Mouse (Mus musculus): ENCODE data around the gene Clec10a.
"Not testable (repeated sequence)": the region's sequence is repeated elsewhere in the genome, so short reads cannot be mapped to it uniquely, and the experiment has no call there.

The Clec10a gene

GRCm38 (mm10) chr11:70155897-70156296 lies at the start of gene Clec10a:
Clec10a (plus strand) TSS chr11:70156197.
- not testable (repeated sequence) for DNase-seq (ENCODE audit: low read depth, low spot score)

DNA sequence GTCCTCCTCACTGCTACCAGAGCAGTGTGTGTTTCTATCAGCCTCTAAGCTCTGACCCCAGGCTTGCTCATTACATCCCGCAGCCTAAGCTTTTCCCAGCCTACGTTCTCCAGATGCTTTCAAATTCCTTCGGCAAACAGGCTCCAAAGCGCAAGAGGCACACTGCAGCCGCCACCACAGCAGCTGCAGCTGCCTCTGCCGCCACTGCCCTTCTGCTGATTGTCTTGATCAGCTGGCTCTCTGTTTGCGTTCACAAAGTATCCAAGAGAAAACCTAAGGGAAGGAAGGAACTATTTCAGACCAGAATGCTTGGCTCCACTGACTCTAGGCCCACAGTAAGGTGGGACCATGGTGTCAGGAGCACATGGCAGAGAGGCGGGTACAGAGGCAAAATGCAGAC lies 48.9 kb upstream of the Clec10a start:
- DNase-seq (ENCODE audit: low read depth, low spot score): no peak

GRCm38 (mm10) chr11:70110146-70110545 lies 45.9 kb upstream of the Clec10a start:
- DNase-seq (ENCODE audit: low read depth, low spot score): peak; percentile 21

- no peak for DNase-seq (ENCODE audit: low read depth, low spot score)
Measured at GRCm38 (mm10) chr11:70114562-70114961, 41.4 kb upstream of the Clec10a start.

GRCm38 (mm10) chr11:70115901-70116300 lies 40.1 kb upstream of the Clec10a start:
- no peak for DNase-seq (ENCODE audit: low read depth, low spot score)

GRCm38 (mm10) chr11:70129926-70130379 lies 26.0 kb upstream of the Clec10a start, which contains the start of gene Mgl2:
Mgl2 (plus strand) TSS chr11:70130329.
- DNase-seq (ENCODE audit: low read depth, low spot score): no peak

- DNase-seq (ENCODE audit: low read depth, low spot score): not testable (repeated sequence)
Measured at GRCm38 (mm10) chr11:70135001-70135400, 21.0 kb upstream of the Clec10a start.

GRCm38 (mm10) chr11:70135925-70136324 lies 20.1 kb upstream of the Clec10a start:
- DNase-seq (ENCODE audit: low read depth, low spot score): not testable (repeated sequence)

DNA sequence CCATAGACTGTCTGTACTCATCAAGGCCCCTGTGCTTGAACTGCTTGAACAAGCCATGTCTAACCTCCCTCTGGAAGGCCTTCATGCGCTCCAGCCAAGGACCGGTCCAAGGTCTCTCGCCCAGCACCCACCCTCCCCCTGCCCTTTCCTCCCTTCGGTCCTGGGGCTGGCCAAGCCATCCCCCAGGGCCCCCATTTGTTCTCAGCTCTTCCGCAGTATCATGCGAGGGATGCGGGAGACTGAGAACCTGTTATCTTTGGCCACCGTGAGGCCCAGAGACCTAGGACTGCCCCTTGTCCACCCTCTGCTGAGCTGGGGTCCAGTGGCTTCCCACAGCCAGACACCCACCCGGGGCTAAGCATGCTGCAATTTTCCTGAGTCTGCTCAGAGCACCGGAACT lies 16.8 kb upstream of the Clec10a start:
- no peak for DNase-seq (ENCODE audit: low read depth, low spot score)

GRCm38 (mm10) chr11:70151072-70151471 lies 4.9 kb upstream of the Clec10a start:
- no peak for DNase-seq (ENCODE audit: low read depth, low spot score)

GRCm38 (mm10) chr11:70162336-70162735 lies 6.3 kb downstream of the Clec10a start:
- no peak for DNase-seq (ENCODE audit: low read depth, low spot score)

DNA sequence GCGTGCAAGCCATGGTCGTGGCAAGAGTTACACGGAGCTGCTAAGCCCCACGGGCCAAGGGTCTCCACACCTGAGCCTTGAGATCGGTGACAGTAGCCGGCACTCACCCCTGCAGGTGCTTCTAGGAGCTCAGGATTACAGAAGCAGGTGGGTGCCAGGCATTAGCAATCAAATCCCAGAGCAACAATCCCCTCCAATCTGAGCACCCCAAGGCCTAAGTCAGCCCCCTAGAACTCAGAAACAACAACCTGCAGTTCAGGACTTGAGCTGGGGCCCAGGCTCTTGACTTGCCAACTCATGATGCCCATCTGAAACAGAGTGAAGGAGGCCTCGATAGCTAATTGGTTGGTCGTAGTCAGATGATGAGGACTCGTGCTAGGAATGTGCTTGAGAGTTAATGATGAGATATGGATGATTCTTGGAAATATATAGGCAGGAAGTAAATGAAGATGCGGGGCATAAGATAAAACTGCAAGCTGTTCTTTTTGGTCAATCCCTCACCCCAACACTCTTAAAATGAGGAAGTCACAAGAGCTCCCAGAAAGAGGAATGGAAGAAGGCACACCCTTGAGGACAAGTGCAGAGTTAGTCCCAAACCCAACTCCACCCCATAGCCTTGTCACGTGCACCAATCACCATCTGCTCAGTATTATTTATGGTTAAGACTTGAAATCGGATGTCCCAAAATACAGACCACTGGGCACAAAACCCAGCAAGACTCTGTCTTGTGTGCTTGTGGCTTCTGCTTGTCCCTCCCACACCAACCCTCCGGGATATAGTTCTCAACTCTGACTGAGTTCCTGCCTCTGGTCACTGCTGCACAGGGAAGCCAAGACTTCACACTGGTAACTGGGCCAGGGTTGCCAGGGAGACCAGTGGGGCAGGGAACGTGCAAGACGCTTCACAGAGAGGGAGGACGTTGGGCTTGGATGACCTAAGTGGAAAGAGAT lies 10.2 kb downstream of the Clec10a start:
- no peak for DNase-seq (ENCODE audit: low read depth, low spot score)

DNA sequence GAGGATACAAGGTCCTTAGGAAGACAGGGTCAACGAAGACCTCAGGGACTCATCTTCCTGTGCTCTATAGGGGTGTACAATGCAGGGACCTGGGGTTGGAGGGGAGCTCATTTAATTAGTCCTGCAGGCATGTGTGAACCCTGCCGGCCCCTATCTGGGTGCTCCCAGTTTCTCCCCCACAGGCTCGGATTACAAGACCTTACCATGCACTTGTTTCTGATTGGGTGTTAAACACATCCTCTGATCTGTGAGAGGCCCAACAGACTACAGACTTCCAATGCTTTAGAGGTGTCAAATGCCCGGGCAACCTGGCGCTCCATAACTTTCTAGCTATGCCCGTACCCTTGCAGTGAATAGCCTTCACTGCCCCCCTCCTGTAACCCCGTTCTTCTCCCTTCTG lies 12.1 kb downstream of the Clec10a start:
- DNase-seq (ENCODE audit: low read depth, low spot score): no peak

DNA sequence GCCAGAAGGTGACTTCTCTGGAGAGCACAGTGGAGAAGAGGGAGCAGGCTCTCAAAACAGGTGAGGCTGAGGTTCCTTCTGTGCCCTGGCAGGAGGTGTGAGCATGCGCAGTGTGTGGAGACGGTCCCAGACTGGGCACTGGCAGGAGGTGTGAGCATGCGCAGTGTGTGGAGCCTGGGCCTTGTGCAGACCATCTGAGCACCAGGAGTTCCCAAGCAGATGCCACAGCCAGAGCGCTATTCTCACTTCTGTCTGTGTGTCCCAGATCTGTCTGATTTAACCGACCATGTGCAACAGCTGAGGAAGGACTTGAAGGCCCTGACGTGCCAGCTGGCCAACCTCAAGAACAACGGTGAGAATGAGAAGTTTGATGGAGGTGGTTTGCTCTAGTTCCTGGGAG lies 13.5 kb downstream of the Clec10a start:
- DNase-seq (ENCODE audit: low read depth, low spot score): not testable (repeated sequence)

DNA sequence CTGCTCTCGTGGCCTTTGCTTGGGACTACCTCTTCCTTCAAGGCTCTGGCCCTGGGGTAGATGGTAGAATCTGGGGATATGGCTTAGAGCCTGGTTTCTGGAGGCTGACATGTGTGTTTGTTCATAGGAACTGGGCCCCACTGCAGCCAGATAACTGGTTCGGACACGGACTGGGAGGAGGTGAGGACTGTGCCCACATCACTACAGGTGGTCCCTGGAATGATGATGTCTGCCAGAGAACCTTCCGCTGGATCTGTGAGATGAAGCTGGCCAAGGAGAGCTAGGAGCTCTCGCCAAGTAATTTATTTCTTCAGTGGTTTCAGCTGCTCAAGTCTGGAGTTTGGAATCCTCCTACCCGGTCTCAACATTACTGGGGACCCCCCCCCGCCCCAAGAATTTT lies 14.3 kb downstream of the Clec10a start:
- DNase-seq (ENCODE audit: low read depth, low spot score): no peak

GRCm38 (mm10) chr11:70171181-70171580 lies 15.2 kb downstream of the Clec10a start:
- DNase-seq (ENCODE audit: low read depth, low spot score): no peak

DNA sequence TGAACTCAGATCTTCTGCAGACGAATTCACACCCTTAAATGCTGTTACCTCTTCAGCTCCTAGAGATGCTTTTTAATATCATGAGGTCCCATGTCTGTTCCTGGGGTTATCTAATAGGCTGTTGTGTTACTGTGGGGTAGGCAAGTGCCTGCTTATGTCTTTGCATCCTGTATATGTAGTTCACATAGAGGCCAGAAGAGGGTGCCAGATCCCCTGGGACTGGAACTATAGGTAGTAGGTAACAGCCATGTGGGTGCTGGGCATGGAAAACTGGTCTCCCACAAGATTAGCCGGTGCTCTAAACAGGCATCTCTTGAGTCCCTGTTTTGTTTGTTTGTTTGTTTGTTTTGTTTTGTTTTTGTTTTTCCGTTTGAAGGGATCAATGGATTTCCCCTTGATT lies 15.8 kb downstream of the Clec10a start:
- DNase-seq (ENCODE audit: low read depth, low spot score): peak; percentile 36

- DNase-seq (ENCODE audit: low read depth, low spot score): no peak
Measured at GRCm38 (mm10) chr11:70172298-70172697, 16.3 kb downstream of the Clec10a start.

DNA sequence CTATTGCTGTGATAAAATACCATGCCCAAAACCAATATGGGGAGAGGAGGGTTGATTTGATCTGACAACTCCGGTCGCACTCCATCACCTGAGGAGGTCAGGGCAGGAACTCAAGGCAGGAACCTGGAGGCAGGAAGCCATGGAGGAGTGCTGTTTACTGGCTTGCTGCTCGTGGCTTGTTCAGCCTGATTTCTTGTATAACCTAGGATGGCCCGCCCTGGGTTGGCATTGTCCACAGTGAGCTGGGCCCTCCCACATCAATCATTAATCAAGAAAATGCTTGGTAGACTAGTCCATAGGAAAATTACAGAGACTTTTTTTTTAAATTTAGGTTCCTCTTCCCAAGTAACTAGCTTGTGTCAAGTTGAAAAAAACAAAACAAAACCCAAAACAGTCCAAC lies 18.5 kb downstream of the Clec10a start:
- no peak for DNase-seq (ENCODE audit: low read depth, low spot score)

GRCm38 (mm10) chr11:70177647-70178046 lies 21.6 kb downstream of the Clec10a start:
- DNase-seq (ENCODE audit: low read depth, low spot score): no peak

DNA sequence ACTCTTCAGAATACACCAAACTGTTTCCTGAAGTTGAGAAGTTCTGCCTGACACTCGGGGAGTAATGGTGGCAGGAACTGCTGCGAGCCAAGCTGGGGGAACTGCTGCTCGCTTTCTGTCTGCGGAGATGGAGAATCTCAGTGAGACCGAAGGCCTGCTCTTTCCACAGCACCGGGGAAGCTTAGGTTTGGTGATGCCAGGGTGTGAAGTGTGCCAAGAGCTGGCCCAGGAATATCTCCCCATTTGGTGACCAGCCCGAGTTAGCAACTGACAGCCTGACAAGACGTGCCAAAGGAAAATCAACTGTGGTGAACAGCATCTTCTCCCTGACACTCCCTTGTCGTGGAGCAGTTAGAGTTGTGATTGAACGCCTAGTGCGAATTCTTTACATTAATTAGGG lies 22.3 kb downstream of the Clec10a start:
- no peak for DNase-seq (ENCODE audit: low read depth, low spot score)

GRCm38 (mm10) chr11:70178756-70179155 lies 22.8 kb downstream of the Clec10a start:
- no peak for DNase-seq (ENCODE audit: low read depth, low spot score)

- peak; percentile 43 for DNase-seq (ENCODE audit: low read depth, low spot score)
Measured at GRCm38 (mm10) chr11:70179401-70179800, 23.4 kb downstream of the Clec10a start.
